Mouse (Mus musculus): Measurements from ENCODE around the gene Ttc26.

DNA sequence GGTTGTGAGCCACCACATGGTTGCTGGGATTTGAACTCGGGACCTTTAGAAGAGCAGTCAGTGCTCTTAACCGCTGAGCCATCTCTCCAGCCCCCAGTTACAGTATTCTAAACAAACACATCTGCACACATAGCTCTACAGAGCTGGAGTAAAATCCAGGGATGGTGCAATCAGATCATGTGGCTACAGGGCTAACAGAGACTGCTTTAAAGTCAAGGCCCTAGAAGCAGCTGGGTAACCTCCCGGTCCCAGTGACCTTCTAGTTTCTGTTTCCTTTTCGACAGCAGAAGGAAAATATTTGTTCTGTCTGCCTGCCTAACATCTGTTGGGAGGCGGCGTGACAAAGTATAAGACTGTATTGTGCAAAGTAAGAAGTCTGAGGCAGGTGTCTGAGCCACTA, 43.3 kb upstream of the Ttc26 start:
- TF ChIP-seq CHD2 (IDR thresholded peaks at IDR 0.05; ENCODE audit: low read depth, low read length): no peak
- TF ChIP-seq HCFC1 (IDR thresholded peaks at IDR 0.05; ENCODE audit: borderline replicate concordance, insufficient read depth, low read length): no peak
- TF ChIP-seq ZNF384 (IDR thresholded peaks at IDR 0.05; ENCODE audit: low read depth, low read length): no peak
- no peak for TF ChIP-seq MAFK (IDR thresholded peaks at IDR 0.05; ENCODE audit: insufficient read depth, low read depth, low read length)
- TF ChIP-seq ZC3H11A (IDR thresholded peaks at IDR 0.05; ENCODE audit: borderline replicate concordance, low read depth, low read length): no peak

Measured in ES-E14 (cell line).